Mouse (Mus musculus): ENCODE results near the gene Rasal2. TPM values are rescaled to one million over a fixed set of nuclear protein-coding genes. Genes with fewer than 3 reads are reported as not detected.

The Rasal2 gene
- polyA plus RNA-seq, 1 experiment: 1.3 TPM

DNA sequence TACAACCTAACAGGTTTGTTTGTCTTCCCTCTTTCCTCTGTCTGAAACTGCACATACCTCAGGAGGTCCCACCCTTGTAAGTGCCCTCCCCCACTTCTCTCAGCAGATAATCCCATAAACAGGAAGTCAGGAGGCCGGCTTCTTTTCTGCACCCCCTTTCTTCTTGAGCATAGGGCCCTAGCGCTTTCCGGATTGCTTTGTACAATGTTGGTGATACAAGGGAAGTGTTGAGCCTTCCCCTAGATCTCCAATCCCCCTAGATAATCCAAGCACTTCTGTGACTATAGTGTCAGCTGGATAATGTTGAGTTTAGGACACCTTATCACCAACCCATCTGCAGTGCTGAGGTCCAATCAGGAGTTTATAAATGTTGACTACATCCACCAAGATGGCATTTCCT lies 3.4 kb upstream of the Rasal2 start:
- 85% methylated on average over 3 of the region's 3 CpGs for WGBS
- DNase-seq: no peak
- H3K4me1 ChIP-seq (replicated peaks; ENCODE audit: control insufficient read depth, insufficient read depth, low read length): peaks cover 10% of the 10 kb centered on the region
- TF ChIP-seq POLR2A (IDR thresholded peaks at IDR 0.05; ENCODE audit: control insufficient read depth, extremely low read depth, insufficient read depth, low read length, poor library complexity) (no peak), CTCF (IDR thresholded peaks at IDR 0.05; ENCODE audit: borderline replicate concordance, control insufficient read depth, extremely low read depth, insufficient read depth, low read length, poor library complexity) (no peak)
- H3K36me3 ChIP-seq (ENCODE audit: control insufficient read depth, insufficient read depth, low read length): no peaks in the 10 kb centered on the region
- H3K27ac ChIP-seq (ENCODE audit: control insufficient read depth, insufficient read depth, low read length): no peak overlapping the region
- no peak overlapping the region for H3K4me3 ChIP-seq (ENCODE audit: control insufficient read depth, insufficient read depth, low read length)
- H3K27me3 ChIP-seq (ENCODE audit: control insufficient read depth, insufficient read depth, low read length): peaks cover 11% of the 10 kb centered on the region

DNA sequence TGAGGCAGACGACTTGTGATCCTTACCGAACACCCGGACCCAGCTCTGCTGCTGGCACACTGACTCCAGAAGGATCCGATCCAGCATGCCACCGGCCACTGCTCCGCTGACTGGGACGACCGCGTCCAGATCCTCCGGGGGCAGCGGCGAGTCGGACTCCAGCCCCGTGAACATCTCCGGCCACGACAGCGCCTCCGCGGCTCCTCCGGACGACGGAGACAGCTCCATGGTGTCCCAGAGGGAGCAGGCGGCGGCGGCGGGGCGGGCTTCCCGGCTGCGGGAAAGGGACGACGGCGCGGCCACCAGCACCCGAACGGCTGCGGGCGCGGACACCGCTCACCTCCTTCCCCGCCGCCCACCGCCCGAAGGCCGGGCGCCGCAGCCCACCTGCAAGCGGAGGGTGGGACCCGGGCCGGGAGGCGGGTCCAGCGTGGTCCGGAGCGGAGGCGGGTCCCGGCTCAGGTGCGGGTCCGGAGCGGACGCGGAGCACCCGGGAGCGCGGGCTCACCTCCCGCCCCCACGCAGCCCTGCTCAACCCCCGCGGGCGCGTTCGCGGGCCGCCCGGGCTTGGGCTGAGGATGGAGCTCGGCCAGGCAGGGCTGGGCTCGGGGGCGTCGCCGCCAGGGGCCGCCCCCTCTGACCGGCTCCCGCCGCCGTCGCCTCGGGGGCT lies 549 bp downstream of the Rasal2 start:
- no peak for TF ChIP-seq CTCF (IDR thresholded peaks at IDR 0.05; ENCODE audit: borderline replicate concordance, control insufficient read depth, extremely low read depth, insufficient read depth, low read length, poor library complexity)
- no peak for TF ChIP-seq POLR2A (IDR thresholded peaks at IDR 0.05; ENCODE audit: control insufficient read depth, extremely low read depth, insufficient read depth, low read length, poor library complexity)
- under 1% methylated on average over 84 of the region's 85 CpGs for WGBS

DNA sequence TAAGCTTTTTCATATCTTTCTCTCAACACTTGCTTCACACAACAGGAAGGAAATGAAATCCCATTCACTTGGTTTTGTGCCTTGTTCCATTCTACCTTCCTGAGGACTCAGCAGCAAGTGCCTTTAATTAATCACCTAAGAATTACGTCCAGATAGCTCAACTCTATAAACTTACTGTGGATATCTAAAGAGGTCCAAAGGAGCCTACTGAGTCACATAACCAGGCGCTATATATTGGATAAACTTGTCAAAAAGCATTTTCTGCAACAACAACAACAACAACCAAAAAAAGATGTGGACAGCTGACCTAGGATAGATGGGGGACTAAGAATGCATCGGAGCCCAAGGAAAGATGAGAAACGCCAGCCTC lies 1.1 kb downstream of the Rasal2 start:
- Histone ChIP-seq H3K27ac (ENCODE audit: control insufficient read depth, insufficient read depth, low read length) (no peak overlapping the region), H3K4me1 (replicated peaks; ENCODE audit: control insufficient read depth, insufficient read depth, low read length) (peaks cover 10% of the 10 kb centered on the region), H3K4me3 (ENCODE audit: control insufficient read depth, insufficient read depth, low read length) (peak overlapping the region; percentile 74), H3K27me3 (ENCODE audit: control insufficient read depth, insufficient read depth, low read length) (peaks cover 11% of the 10 kb centered on the region), H3K36me3 (ENCODE audit: control insufficient read depth, insufficient read depth, low read length) (no peaks in the 10 kb centered on the region)
- no peak for DNase-seq
- 4% methylated on average over 4 of the region's 4 CpGs for WGBS
- TF ChIP-seq CTCF (IDR thresholded peaks at IDR 0.05; ENCODE audit: borderline replicate concordance, control insufficient read depth, extremely low read depth, insufficient read depth, low read length, poor library complexity) (no peak), POLR2A (IDR thresholded peaks at IDR 0.05; ENCODE audit: control insufficient read depth, extremely low read depth, insufficient read depth, low read length, poor library complexity) (no peak)

More for the DNA sequence above, 549 bp downstream of the Rasal2 start:
- no peak for DNase-seq
- Histone ChIP-seq H3K27me3 (ENCODE audit: control insufficient read depth, insufficient read depth, low read length) (peaks cover 11% of the 10 kb centered on the region), H3K27ac (ENCODE audit: control insufficient read depth, insufficient read depth, low read length) (no peak overlapping the region), H3K36me3 (ENCODE audit: control insufficient read depth, insufficient read depth, low read length) (no peaks in the 10 kb centered on the region), H3K4me1 (replicated peaks; ENCODE audit: control insufficient read depth, insufficient read depth, low read length) (peaks cover 10% of the 10 kb centered on the region), H3K4me3 (ENCODE audit: control insufficient read depth, insufficient read depth, low read length) (peak overlapping the region; percentile 74)

DNA sequence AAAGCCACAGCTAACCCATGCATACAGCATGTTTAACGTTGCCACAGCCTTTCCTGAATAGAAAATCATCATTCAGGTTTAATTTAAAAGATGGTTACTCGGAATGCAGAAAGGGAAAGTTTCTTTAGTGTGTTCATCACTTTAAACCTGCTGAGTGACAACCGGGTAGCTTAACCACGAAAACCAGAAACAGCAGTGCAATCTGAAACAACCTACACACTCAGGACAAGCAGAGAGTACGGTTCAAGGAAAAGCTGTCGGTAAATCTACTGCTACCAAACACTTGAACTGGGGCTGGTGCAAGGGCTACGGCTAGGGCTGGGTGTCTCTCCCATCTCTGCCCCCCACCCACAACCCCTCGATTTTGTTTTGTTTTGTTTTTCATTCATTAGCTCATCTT lies 1.5 kb downstream of the Rasal2 start:
- no peak for DNase-seq
- Histone ChIP-seq H3K4me1 (replicated peaks; ENCODE audit: control insufficient read depth, insufficient read depth, low read length) (peaks cover 10% of the 10 kb centered on the region), H3K27ac (ENCODE audit: control insufficient read depth, insufficient read depth, low read length) (no peak overlapping the region), H3K36me3 (ENCODE audit: control insufficient read depth, insufficient read depth, low read length) (no peaks in the 10 kb centered on the region), H3K27me3 (ENCODE audit: control insufficient read depth, insufficient read depth, low read length) (peaks cover 11% of the 10 kb centered on the region), H3K4me3 (ENCODE audit: control insufficient read depth, insufficient read depth, low read length) (no peak overlapping the region)
- 7% methylated on average over 8 of the region's 8 CpGs for WGBS
- TF ChIP-seq CTCF (IDR thresholded peaks at IDR 0.05; ENCODE audit: borderline replicate concordance, control insufficient read depth, extremely low read depth, insufficient read depth, low read length, poor library complexity): no peak
- TF ChIP-seq POLR2A (IDR thresholded peaks at IDR 0.05; ENCODE audit: control insufficient read depth, extremely low read depth, insufficient read depth, low read length, poor library complexity): no peak

DNA sequence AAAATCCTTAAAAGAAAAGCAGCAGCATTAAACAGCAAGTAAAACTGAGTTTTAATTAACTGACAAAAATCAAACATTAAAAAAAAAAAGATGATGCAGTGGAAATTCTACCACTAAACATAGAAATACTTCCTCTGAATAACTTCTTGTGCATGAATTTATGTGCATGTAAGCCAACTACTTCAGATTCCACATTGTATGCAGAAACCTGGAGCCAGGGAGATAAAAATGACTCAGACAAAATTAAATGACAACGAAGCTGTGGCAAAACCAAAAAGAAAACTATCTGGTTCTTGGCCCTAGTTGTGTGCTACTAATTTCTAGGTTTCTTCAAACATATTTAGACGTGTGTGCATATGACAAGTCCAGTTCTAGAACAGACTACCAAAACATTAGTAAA lies 2.7 kb downstream of the Rasal2 start:
- whole genome bisulfite sequencing: 85% methylated on average over 2 of the region's 2 CpGs
- Histone ChIP-seq H3K4me1 (replicated peaks; ENCODE audit: control insufficient read depth, insufficient read depth, low read length) (peaks cover 10% of the 10 kb centered on the region), H3K27me3 (ENCODE audit: control insufficient read depth, insufficient read depth, low read length) (peaks cover 11% of the 10 kb centered on the region), H3K4me3 (ENCODE audit: control insufficient read depth, insufficient read depth, low read length) (no peak overlapping the region), H3K27ac (ENCODE audit: control insufficient read depth, insufficient read depth, low read length) (no peak overlapping the region), H3K36me3 (ENCODE audit: control insufficient read depth, insufficient read depth, low read length) (no peaks in the 10 kb centered on the region)
- TF ChIP-seq POLR2A (IDR thresholded peaks at IDR 0.05; ENCODE audit: control insufficient read depth, extremely low read depth, insufficient read depth, low read length, poor library complexity) (no peak), CTCF (IDR thresholded peaks at IDR 0.05; ENCODE audit: borderline replicate concordance, control insufficient read depth, extremely low read depth, insufficient read depth, low read length, poor library complexity) (no peak)
- DNase-seq: no peak

DNA sequence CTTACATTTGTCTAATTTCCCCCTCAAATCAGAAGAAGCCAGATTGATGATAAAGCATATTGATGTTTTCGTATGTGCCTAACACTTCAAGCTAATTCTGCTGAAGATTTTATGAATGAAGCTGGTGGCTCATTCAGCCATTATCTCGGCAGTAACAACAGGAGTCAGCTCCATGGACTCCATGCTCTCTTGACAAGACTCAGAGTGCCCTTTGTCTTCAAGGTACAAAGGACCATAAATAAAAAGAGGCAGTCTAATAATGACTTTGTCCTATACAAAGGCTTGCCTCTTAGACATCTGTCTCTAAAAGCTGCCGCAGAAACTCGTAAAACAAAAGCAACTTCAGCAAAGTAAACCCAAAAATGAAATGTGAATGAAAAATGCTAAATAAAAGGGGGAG lies 24.4 kb downstream of the Rasal2 start:
- WGBS: 96% methylated on average over 4 of the region's 4 CpGs
- Histone ChIP-seq H3K27ac (ENCODE audit: control insufficient read depth, insufficient read depth, low read length) (no peak overlapping the region), H3K36me3 (ENCODE audit: control insufficient read depth, insufficient read depth, low read length) (no peaks in the 10 kb centered on the region), H3K27me3 (ENCODE audit: control insufficient read depth, insufficient read depth, low read length) (no peaks in the 10 kb centered on the region), H3K4me1 (replicated peaks; ENCODE audit: control insufficient read depth, insufficient read depth, low read length) (no peaks in the 10 kb centered on the region), H3K4me3 (ENCODE audit: control insufficient read depth, insufficient read depth, low read length) (no peak overlapping the region)
- TF ChIP-seq CTCF (IDR thresholded peaks at IDR 0.05; ENCODE audit: borderline replicate concordance, control insufficient read depth, extremely low read depth, insufficient read depth, low read length, poor library complexity) (no peak), POLR2A (IDR thresholded peaks at IDR 0.05; ENCODE audit: control insufficient read depth, extremely low read depth, insufficient read depth, low read length, poor library complexity) (no peak)
- DNase-seq: no peak

DNA sequence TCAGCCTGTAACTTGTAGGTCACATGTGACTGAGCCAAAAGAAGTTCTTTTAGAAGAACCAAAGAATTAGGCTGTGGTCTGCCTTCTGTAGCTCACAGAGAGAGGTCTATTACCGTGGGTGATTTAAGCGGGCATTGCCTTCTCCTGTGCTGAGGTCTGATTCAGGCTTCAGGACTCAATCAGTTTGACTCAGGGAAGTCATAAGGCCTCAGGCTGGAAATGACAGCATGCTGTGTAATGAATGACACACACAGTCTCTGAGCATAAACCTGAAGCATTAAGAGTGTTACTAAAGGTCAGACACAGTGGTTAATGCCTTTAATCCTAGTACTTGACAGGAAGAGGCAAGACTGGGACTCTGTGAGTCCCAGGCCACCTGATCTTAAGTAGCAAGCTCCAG lies 31.7 kb downstream of the Rasal2 start:
- Histone ChIP-seq H3K27ac (ENCODE audit: control insufficient read depth, insufficient read depth, low read length) (no peak overlapping the region), H3K4me3 (ENCODE audit: control insufficient read depth, insufficient read depth, low read length) (no peak overlapping the region), H3K4me1 (replicated peaks; ENCODE audit: control insufficient read depth, insufficient read depth, low read length) (no peaks in the 10 kb centered on the region), H3K36me3 (ENCODE audit: control insufficient read depth, insufficient read depth, low read length) (no peaks in the 10 kb centered on the region), H3K27me3 (ENCODE audit: control insufficient read depth, insufficient read depth, low read length) (no peaks in the 10 kb centered on the region)
- no peak for DNase-seq
- WGBS: 88% methylated on average over 2 of the region's 2 CpGs
- TF ChIP-seq CTCF (IDR thresholded peaks at IDR 0.05; ENCODE audit: borderline replicate concordance, control insufficient read depth, extremely low read depth, insufficient read depth, low read length, poor library complexity) (no peak), POLR2A (IDR thresholded peaks at IDR 0.05; ENCODE audit: control insufficient read depth, extremely low read depth, insufficient read depth, low read length, poor library complexity) (no peak)

All from thymus, adult 2 months (tissue).